Mouse (Mus musculus) ES-CJ7 (cell line): Measurements from ENCODE around the gene Gm45618.

Source experiments
- DNase-seq: peaks from one replicate; pipeline ENCODE4 v3.0.0; 2011; ENCODE audit warnings: low read depth, low spot score

Gm45618 gene

DNA sequence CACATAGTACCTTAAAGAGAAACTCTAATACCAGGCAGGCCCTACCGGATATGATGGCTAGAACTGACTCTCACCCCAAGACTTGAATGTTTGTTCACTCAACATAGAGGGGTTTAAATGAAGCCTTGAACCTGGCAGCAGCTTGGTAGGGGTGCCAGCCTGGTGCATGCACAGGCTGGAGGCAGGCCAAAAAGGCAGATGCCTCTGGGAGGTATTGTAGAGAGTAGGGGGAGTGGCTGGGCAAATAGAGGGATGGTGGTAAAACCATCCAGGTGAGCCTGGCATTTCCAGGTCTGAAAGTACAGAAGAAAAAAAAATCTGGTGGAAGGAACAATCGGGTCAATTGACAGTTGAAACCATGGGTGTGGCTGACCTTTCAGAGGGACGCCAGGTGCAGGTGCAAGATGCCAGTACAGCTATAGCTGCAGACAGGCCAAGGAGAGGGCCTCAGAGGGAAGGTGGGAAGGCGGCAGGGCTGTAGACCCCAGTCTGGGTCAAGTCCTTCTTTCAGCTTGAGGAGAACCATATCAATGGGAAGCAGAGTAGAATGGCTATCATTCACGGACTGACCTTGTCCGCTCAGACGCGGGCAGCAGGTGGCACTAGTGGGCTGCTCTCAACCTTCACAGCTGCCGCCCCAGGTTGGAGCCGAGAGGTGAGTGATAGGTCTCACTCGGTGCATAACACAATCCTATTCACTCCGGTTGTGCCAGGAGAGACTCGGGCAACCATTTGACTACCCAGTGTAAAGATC lies 49.9 kb downstream of the Gm45618 start:
- peak; percentile 53 for DNase-seq
